Mouse (Mus musculus): Measurements from ENCODE around the gene Sorl1. TPM values are rescaled to one million over a fixed set of nuclear protein-coding genes. Genes with fewer than 3 reads are reported as not detected.

The Sorl1 gene
- polyA plus RNA-seq (2014; fragmentation: Illumina TruSeq; extraction: RNeasy Lipid Tissue Mini Kit (QIAGEN cat#74804); ENCODE audit: low read depth, low replicate concordance): 10.3 TPM

GRCm38 (mm10) chr9:42123713-42124576 is at the start of gene Sorl1:
Gene Sorl1, minus strand, starts transcription at chr9:42124297.

Other genes starting within 250 kb of the Sorl1 start
- 52.0 TPM for gene Sc5d, start 140.0 kb upstream of the Sorl1 start, polyA plus RNA-seq (2014; fragmentation: Illumina TruSeq; extraction: RNeasy Lipid Tissue Mini Kit (QIAGEN cat#74804); ENCODE audit: low read depth, low replicate concordance)